Mouse (Mus musculus): Measurements from ENCODE around the gene Fez1.
A peak's percentile ranks its signal among the peaks of the same experiment; 100 is the strongest.

Fez1 gene

GRCm38 (mm10) chr9:36821644-36822000 lies at the start of gene Fez1:
Gene Fez1 (plus strand): TSS chr9:36821864.
- DNase-seq = no peak

- no peak for DNase-seq
Observed at GRCm38 (mm10) chr9:36783921-36784320, 37.7 kb upstream of the Fez1 start.

GRCm38 (mm10) chr9:36792191-36792590 lies 29.5 kb upstream of the Fez1 start:
- no peak for DNase-seq

- DNase-seq = no peak
Observed at GRCm38 (mm10) chr9:36794487-36794886, 27.2 kb upstream of the Fez1 start.

GRCm38 (mm10) chr9:36795556-36795955 lies 26.1 kb upstream of the Fez1 start:
- DNase-seq = peak; percentile 11

- no peak for DNase-seq
Observed at GRCm38 (mm10) chr9:36796224-36796623, 25.4 kb upstream of the Fez1 start.

- peak; percentile 96 for DNase-seq
Observed at GRCm38 (mm10) chr9:36796781-36797555, 24.7 kb upstream of the Fez1 start, which contains the start of gene Ei24. Gene Ei24 (minus strand): TSS chr9:36797393.

GRCm38 (mm10) chr9:36801961-36802360 lies 19.7 kb upstream of the Fez1 start:
- DNase-seq = no peak

GRCm38 (mm10) chr9:36802951-36803350 lies 18.7 kb upstream of the Fez1 start:
- no peak for DNase-seq

- DNase-seq = no peak
Observed at GRCm38 (mm10) chr9:36803386-36803785, 18.3 kb upstream of the Fez1 start.

GRCm38 (mm10) chr9:36803926-36804325 lies 17.7 kb upstream of the Fez1 start:
- DNase-seq = no peak

GRCm38 (mm10) chr9:36805256-36805975 lies 16.2 kb upstream of the Fez1 start:
- no peak for DNase-seq

- no peak for DNase-seq
Observed at GRCm38 (mm10) chr9:36808126-36808785, 13.4 kb upstream of the Fez1 start.

- DNase-seq = no peak
Observed at GRCm38 (mm10) chr9:36814486-36814885, 7.2 kb upstream of the Fez1 start.

- no peak for DNase-seq
Observed at GRCm38 (mm10) chr9:36818905-36819304, 2.8 kb upstream of the Fez1 start.

GRCm38 (mm10) chr9:36820969-36821643 lies 558 bp upstream of the Fez1 start:
- no peak for DNase-seq

GRCm38 (mm10) chr9:36822024-36822423 lies 360 bp downstream of the Fez1 start:
- no peak for DNase-seq

- no peak for DNase-seq
Observed at GRCm38 (mm10) chr9:36826612-36827363, 5.1 kb downstream of the Fez1 start.

- DNase-seq = no peak
Observed at GRCm38 (mm10) chr9:36831401-36831800, 9.7 kb downstream of the Fez1 start.

- peak; percentile 44 for DNase-seq
Observed at GRCm38 (mm10) chr9:36832529-36832928, 10.9 kb downstream of the Fez1 start.

- DNase-seq = no peak
Observed at GRCm38 (mm10) chr9:36833043-36833881, 11.6 kb downstream of the Fez1 start.

Data from lung, postnatal 36 days (tissue).